Mouse (Mus musculus) liver, adult 2 months (tissue): ENCODE data around the gene Tmem184a.

Experiments used
- CTCF ChIP-seq: fragments of 200-500 bp; IDR thresholded peaks from 2 replicates; pipeline ENCODE4 v1.5.1; 2011; ENCODE audit warnings: low read depth, low read length, control low read depth
- POLR2A ChIP-seq: fragments of 200-500 bp; IDR thresholded peaks from 2 replicates; pipeline ENCODE4 v1.6.1; 2011; ENCODE audit warnings: low read length, control low read depth; ENCODE audit not compliant: insufficient read depth; ENCODE audit errors: extremely low read depth

GRCm38 (mm10) chr5:139797473-139798167 is 22.1 kb downstream of the Tmem184a start:
- TF ChIP-seq CTCF (no peak), POLR2A (no peak)
